Mouse (Mus musculus) E14TG2a.4 (cell line): Measurements from ENCODE around the gene Usp5.

ENCODE experiments used
- CTCF ChIP-seq: conservative IDR thresholded peaks from 2 replicates; pipeline ENCODE4 v1.5.1; 2014; ENCODE audit warnings: low read length
- NANOG ChIP-seq: IDR thresholded peaks from 2 replicates; pipeline ENCODE4 v1.6.1; 2014; ENCODE audit warnings: borderline replicate concordance, low read length, mixed read lengths
- POU5F1 ChIP-seq: IDR thresholded peaks from 2 replicates; pipeline ENCODE4 v1.6.1; 2014; ENCODE audit warnings: low read length, borderline replicate concordance

GRCm38 (mm10) chr6:124806446-124807140, 22.7 kb downstream of the Usp5 start:
- TF ChIP-seq NANOG (no peak), CTCF (no peak), POU5F1 (no peak)
